Comparison of ENCODE assay signal across 21 mouse cellular contexts in genomic region chr4:32091086-32091485, GRCm38 (mm10).
A peak's percentile ranks its signal among the peaks of the same experiment; 100 is the strongest.
DNase-seq lines count a peak whose midpoint lies in the region; TF ChIP-seq lines count a peak whose summit lies in the region.
"Had no signal": no experiment of that assay in that cellular context is flagged by ENCODE, and none has a peak within 500 bp of the region (broad histone marks: within the 10 kb centered on the region; RNA-seq: fewer than 3 reads in every experiment).

No protein-coding gene starts in this region.

- WGBS in liver, adult 2 months = 85% methylated on average over 10 of the region's 10 CpGs
- 85% methylated on average over 10 of the region's 10 CpGs for WGBS in hindbrain, embryonic 10.5 days

- H3K4me1 ChIP-seq in liver, adult 2 months (ENCODE audit: control insufficient read depth, insufficient read depth, low read length) = no peaks in the 10 kb centered on the region
- no peaks in the 10 kb centered on the region for H3K4me1 ChIP-seq in CH12.LX (ENCODE audit: control insufficient read depth in 1 of 2, insufficient read depth in 2 of 2)
- H3K4me1 ChIP-seq in hindbrain, embryonic 10.5 days (replicated peaks) = no peaks in the 10 kb centered on the region
- H3K4me1 ChIP-seq: embryonic facial prominence, embryonic 12.5 days; liver, embryonic 15.5 days; midbrain, embryonic 12.5 days; neural tube, embryonic 13.5 days; stomach, embryonic 15.5 days had no signal

- DNase-seq in liver, adult 2 months (ENCODE audit: extremely low read depth, low read depth, low spot score) = no peak
- DNase-seq in liver = no peak
- peak; percentile 4 for DNase-seq in CH12.LX (ENCODE audit: extremely low read depth)
- DNase-seq in ES-CJ7 (ENCODE audit: low read depth, low spot score) = peak; percentile 32
- no peak for DNase-seq in brain, embryonic 14.5 days (ENCODE audit: low read depth)
- DNase-seq in hindbrain, embryonic 10.5 days (ENCODE audit: low spot score) = no peak
- no peak for DNase-seq in ovary, adult 18-20 months (ENCODE audit: low spot score)
- DNase-seq: cerebellum, adult 9-10 months; gastrocnemius, postnatal 36 days; kidney, adult 2 months; kidney, postnatal 10 days; right cerebral cortex, postnatal 25 days; thymus, postnatal 14 days had no signal

- TF ChIP-seq RAD21 in CH12.LX (IDR thresholded peaks at IDR 0.05; ENCODE audit: low read depth, low read length) = no peak; the same call in 1 of the 2 replicates

- no peak overlapping the region for H3K27ac ChIP-seq in liver, adult 2 months (replicated peaks; ENCODE audit: insufficient read depth, low read depth, low read length)
- no peak overlapping the region for H3K27ac ChIP-seq in CH12.LX (ENCODE audit: insufficient read depth, low read depth)
- no peak overlapping the region for H3K27ac ChIP-seq in hindbrain, embryonic 10.5 days
- H3K27ac ChIP-seq: embryonic facial prominence, embryonic 12.5 days; hindbrain, postnatal 0 days; liver, embryonic 15.5 days; midbrain, embryonic 12.5 days; neural tube, embryonic 13.5 days; stomach, embryonic 15.5 days had no signal

- H3K36me3 ChIP-seq in liver, adult 2 months (ENCODE audit: control insufficient read depth, insufficient read depth, low read length) = no peaks in the 10 kb centered on the region
- no peaks in the 10 kb centered on the region for H3K36me3 ChIP-seq in CH12.LX (replicated peaks in 1 of 2; ENCODE audit: control insufficient read depth in 1 of 2, insufficient read depth in 1 of 2, low read length in 1 of 2)
- no peaks in the 10 kb centered on the region for H3K36me3 ChIP-seq in hindbrain, embryonic 10.5 days
- H3K36me3 ChIP-seq: embryonic facial prominence, embryonic 12.5 days; liver, embryonic 15.5 days; midbrain, embryonic 12.5 days; neural tube, embryonic 13.5 days; stomach, embryonic 15.5 days had no signal

- TF ChIP-seq POLR2A in liver, adult 2 months (IDR thresholded peaks at IDR 0.05; ENCODE audit: extremely low read depth, insufficient read depth, low read length) = no peak
- no peak for TF ChIP-seq POLR2A in CH12.LX (IDR thresholded peaks at IDR 0.05; ENCODE audit: low read depth, low read length)
- TF ChIP-seq POLR2A in brain, embryonic 14.5 days (IDR thresholded peaks at IDR 0.05; ENCODE audit: borderline replicate concordance, extremely low read depth, insufficient read depth, insufficient read length, poor library complexity, severe bottlenecking) = no peak

- no peak for TF ChIP-seq EP300 in CH12.LX (IDR thresholded peaks at IDR 0.05; ENCODE audit: low read length)

- H3K4me2 ChIP-seq in CH12.LX (ENCODE audit: insufficient read depth, low read depth, poor library complexity, severe bottlenecking) = no peak overlapping the region
- H3K4me2 ChIP-seq: embryonic facial prominence, embryonic 12.5 days; liver, embryonic 15.5 days; midbrain, embryonic 12.5 days; neural tube, embryonic 13.5 days; stomach, embryonic 15.5 days had no signal

- no peak overlapping the region for H3K9ac ChIP-seq in liver, adult 2 months (ENCODE audit: low read depth, low read length)
- no peak overlapping the region for H3K9ac ChIP-seq in CH12.LX (ENCODE audit: insufficient read depth, low read depth)
- H3K9ac ChIP-seq: embryonic facial prominence, embryonic 12.5 days; liver, embryonic 15.5 days; midbrain, embryonic 12.5 days; neural tube, embryonic 13.5 days; stomach, embryonic 15.5 days had no signal

- no peak overlapping the region for H3K4me3 ChIP-seq in liver, adult 2 months (ENCODE audit: insufficient read depth, low read depth, low read length)
- no peak overlapping the region for H3K4me3 ChIP-seq in CH12.LX (replicated peaks in 1 of 3; ENCODE audit: low read depth in 2 of 3, low read length in 2 of 3, poor library complexity in 1 of 3)
- no peak overlapping the region for H3K4me3 ChIP-seq in hindbrain, embryonic 10.5 days
- H3K4me3 ChIP-seq: embryonic facial prominence, embryonic 12.5 days; erythroblast, embryonic 14.5 days; liver, embryonic 15.5 days; midbrain, embryonic 12.5 days; neural tube, embryonic 13.5 days; stomach, embryonic 15.5 days had no signal

- H3K27me3 ChIP-seq in liver, adult 2 months (ENCODE audit: control insufficient read depth, insufficient read depth, low read length) = no peaks in the 10 kb centered on the region
- H3K27me3 ChIP-seq in CH12.LX (replicated peaks) = no peaks in the 10 kb centered on the region
- H3K27me3 ChIP-seq in hindbrain, embryonic 10.5 days (ENCODE audit: insufficient read depth, poor library complexity, severe bottlenecking) = no peaks in the 10 kb centered on the region
- H3K27me3 ChIP-seq: embryonic facial prominence, embryonic 12.5 days; liver, embryonic 15.5 days; midbrain, embryonic 12.5 days; neural tube, embryonic 13.5 days; Patski; stomach, embryonic 15.5 days had no signal

- 0 out of 2 replicates have a peak, but pooled peaks have one; percentile 6 for TF ChIP-seq CTCF in liver, adult 2 months (IDR thresholded peaks at IDR 0.05; ENCODE audit: low read depth, low read length)
- peak; percentile 16 to 45; a peak in 2 of 4 replicates for TF ChIP-seq CTCF in CH12.LX (conservative IDR thresholded peaks at IDR 0.05 in 1 of 2, IDR thresholded peaks at IDR 0.05 in 1 of 2; ENCODE audit: low read depth in 2 of 2, low read length in 2 of 2)
- TF ChIP-seq CTCF in brain, embryonic 14.5 days (IDR thresholded peaks at IDR 0.05; ENCODE audit: borderline replicate concordance, extremely low read depth, insufficient read depth, insufficient read length) = peak; percentile 19; the same call in 1 of the 2 replicates

- H3K79me2 ChIP-seq in liver, adult 2 months (ENCODE audit: control insufficient read depth, insufficient read depth, low read length) = no peaks in the 10 kb centered on the region
- no peaks in the 10 kb centered on the region for H3K79me2 ChIP-seq in CH12.LX (replicated peaks; ENCODE audit: control insufficient read depth, extremely low read depth, insufficient read depth, poor library complexity, severe bottlenecking)

- in situ Hi-C loops in CH12.LX (cut with MboI; ENCODE audit: low pct_ligation_motif_present, low pct_unique_long_range_greater_than_20kb, low sequenced_read_pairs) = no loop called here

- dilution Hi-C loops in CH12.LX (cut with MboI; ENCODE audit: extremely low pct_ligation_motif_present, extremely low pct_unique_long_range_greater_than_20kb, low sequenced_read_pairs) = no loop called here

- no peaks in the 10 kb centered on the region for H3K9me3 ChIP-seq in CH12.LX (replicated peaks; ENCODE audit: low read length)
- no peaks in the 10 kb centered on the region for H3K9me3 ChIP-seq in hindbrain, embryonic 10.5 days
- H3K9me3 ChIP-seq: embryonic facial prominence, embryonic 12.5 days; liver, embryonic 15.5 days; midbrain, embryonic 12.5 days; neural tube, embryonic 13.5 days; stomach, embryonic 15.5 days had no signal

TF ChIP-seq in CH12.LX, 34 proteins besides CTCF, POLR2A, EP300 and RAD21:
- TF ChIP-seq USF2 (conservative IDR thresholded peaks at IDR 0.05; ENCODE audit: low read depth, low read length) = no peak

Comparison
In these comparisons a context has a peak if more than half of its experiments do, and no peak if none do; other contexts are left out.
1. DNase-seq: peak in CH12.LX (single experiment) and ES-CJ7 (single experiment); none in liver, adult 2 months (single experiment), liver (single experiment), brain, embryonic 14.5 days (single experiment), hindbrain, embryonic 10.5 days (single experiment) and ovary, adult 18-20 months (single experiment).
2. Peak in every context shown above with its lines, with median percentiles within 50 percentile points of each other: CTCF ChIP-seq.